Mouse (Mus musculus) intestine, postnatal 0 days (tissue): ENCODE results near the gene Pappa2. TPM values are rescaled to one million over a fixed set of nuclear protein-coding genes. Genes with fewer than 3 reads are reported as not detected.

Experiments used
- ATAC-seq: fragments of 200-750 bp; cut with Nextera tagmentation; 2 replicates; pipeline ENCODE4 v1.8.0; 2017; ENCODE audit warnings: mild to moderate bottlenecking, moderate TSS enrichment, moderate library complexity
- H3K27ac ChIP-seq: fragments of 300-500 bp; sonication (generic); 2 replicates; pipeline ENCODE4 v1.5.1; 2014; ENCODE audit warnings: mild to moderate bottlenecking, low read depth, low read length, moderate library complexity
- H3K27me3 ChIP-seq: fragments of 300-500 bp; sonication (generic); replicated peaks from 2 replicates; pipeline ENCODE4 v1.6.1; 2014; ENCODE audit warnings: low read length, mixed read lengths; ENCODE audit not compliant: control insufficient read depth, insufficient read depth
- H3K36me3 ChIP-seq: fragments of 300-500 bp; sonication (generic); 2 replicates; pipeline ENCODE4 v1.6.1; 2014; ENCODE audit warnings: mild to moderate bottlenecking, moderate library complexity; ENCODE audit not compliant: control insufficient read depth, insufficient read depth
- H3K4me1 ChIP-seq: fragments of 300-500 bp; sonication (generic); replicated peaks from 2 replicates; pipeline ENCODE4 v1.6.1; 2014; ENCODE audit warnings: antibody characterized with exemption, low read length, mixed read lengths; ENCODE audit not compliant: control insufficient read depth, insufficient read depth
- H3K4me2 ChIP-seq: fragments of 300-500 bp; sonication (generic); replicated peaks from 2 replicates; pipeline ENCODE4 v1.6.1; 2014; ENCODE audit warnings: low read depth, mild to moderate bottlenecking, moderate library complexity
- H3K4me3 ChIP-seq: fragments of 300-500 bp; sonication (generic); 2 replicates; pipeline ENCODE4 v1.5.1; 2014; ENCODE audit warnings: low read depth, low read length
- H3K9ac ChIP-seq: fragments of 300-500 bp; sonication (generic); 2 replicates; pipeline ENCODE4 v1.6.1; 2014; ENCODE audit warnings: mild to moderate bottlenecking, low read depth, low read length
- H3K9me3 ChIP-seq: fragments of 300-500 bp; sonication (generic); 2 replicates; pipeline ENCODE4 v1.6.1; 2016; ENCODE audit warnings: mixed run types; ENCODE audit not compliant: control insufficient read depth
- CTCF ChIP-seq: sonication (generic); IDR thresholded peaks from 2 replicates; pipeline ENCODE4 v1.5.1; 2016; ENCODE audit warnings: low read depth, mild to moderate bottlenecking, control low read depth, antibody characterized with exemption, moderate library complexity
- whole genome bisulfite sequencing: fragments of 180-500 bp; shearing (Covaris S2); extraction: QIAGEN DNeasy Blood & Tissue Kit; methylation state at CpG from one replicate; pipeline ENCODE4 v1.1.7; 2014; 5-methylcytosine and 5-hydroxymethylcytosine counted together
- polyA plus RNA-seq: library from polyadenylated mRNA; unstranded; fragments of >200 nt; fragmentation: Nextera tagmentation; extraction: Ambion mirVana; gene quantifications from 2 replicates; pipeline ENCODE4 v1.2.1, GENCODE M21; 2015

The Pappa2 gene
- polyA plus RNA-seq, 1 experiment from 2014 or later: 0.33 TPM

DNA sequence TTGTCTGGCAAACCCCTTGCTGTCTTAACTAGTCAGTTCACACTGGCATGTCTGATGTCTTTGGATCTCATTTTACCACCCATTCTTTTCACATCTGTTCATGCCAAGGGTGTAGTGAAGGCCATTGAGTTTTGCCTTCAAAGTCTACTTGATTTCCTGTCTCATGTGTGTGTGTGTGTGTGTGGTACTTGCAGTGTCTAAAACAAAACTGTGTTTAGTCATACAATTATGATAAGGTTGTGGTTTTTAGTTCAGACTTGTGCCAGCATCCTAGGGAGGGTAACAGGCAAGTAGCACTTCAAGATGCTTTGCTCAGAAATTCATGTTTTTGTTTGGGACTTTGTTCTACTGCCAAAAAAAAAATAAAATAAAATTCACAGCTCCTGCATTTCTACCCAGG is 216.1 kb downstream of the Pappa2 start:
- Histone ChIP-seq H3K4me3 (no peak overlapping the region), H3K9me3 (no peaks in the 10 kb centered on the region), H3K9ac (no peak overlapping the region), H3K27ac (no peak overlapping the region), H3K4me1 (no peaks in the 10 kb centered on the region), H3K36me3 (no peaks in the 10 kb centered on the region), H3K4me2 (no peak overlapping the region), H3K27me3 (no peaks in the 10 kb centered on the region)
- ATAC-seq: no peak
- no peak for TF ChIP-seq CTCF

DNA sequence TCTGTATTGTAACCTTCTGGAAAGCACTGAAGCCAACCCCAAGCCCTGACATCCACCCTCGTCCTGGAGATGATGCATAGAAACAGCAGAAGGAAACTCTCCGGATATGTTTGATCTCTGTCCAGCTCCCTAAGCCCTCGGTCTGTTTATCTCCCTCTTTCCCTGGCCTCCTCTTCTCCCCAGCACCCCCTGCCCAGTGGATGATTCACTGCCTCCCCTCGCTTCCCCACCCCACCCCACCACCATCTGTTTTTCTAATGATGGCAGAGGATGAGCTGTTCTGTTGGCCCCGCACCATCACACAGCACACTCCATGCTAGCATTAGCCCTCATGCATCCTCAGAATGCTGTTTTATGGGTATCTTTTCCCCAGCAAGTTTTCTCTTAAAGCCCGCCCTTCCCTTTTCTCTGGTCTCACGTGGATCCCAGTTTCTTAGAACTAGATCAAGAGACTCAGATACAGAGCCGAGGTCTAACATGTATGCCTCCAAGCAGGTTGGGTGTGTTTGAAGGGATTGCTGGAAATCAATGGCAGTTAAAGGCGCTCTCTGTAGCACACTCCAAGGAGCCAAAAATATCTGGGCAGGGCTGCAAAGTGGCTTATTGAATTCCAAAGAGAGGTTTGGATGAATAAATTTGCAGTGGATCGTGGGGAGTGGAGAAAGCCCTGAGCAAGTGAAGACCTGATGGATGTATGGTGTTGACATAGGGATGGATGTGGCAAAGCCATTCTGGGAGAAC is 231.8 kb downstream of the Pappa2 start:
- H3K27ac ChIP-seq: no peak overlapping the region
- H3K4me3 ChIP-seq: no peak overlapping the region
- no peak for TF ChIP-seq CTCF
- no peaks in the 10 kb centered on the region for H3K9me3 ChIP-seq
- H3K36me3 ChIP-seq: no peaks in the 10 kb centered on the region
- no peaks in the 10 kb centered on the region for H3K4me1 ChIP-seq
- H3K4me2 ChIP-seq: no peak overlapping the region
- no peak overlapping the region for H3K9ac ChIP-seq
- ATAC-seq: no peak
- H3K27me3 ChIP-seq: no peaks in the 10 kb centered on the region
- 57% methylated on average over 10 of the region's 10 CpGs for WGBS

DNA sequence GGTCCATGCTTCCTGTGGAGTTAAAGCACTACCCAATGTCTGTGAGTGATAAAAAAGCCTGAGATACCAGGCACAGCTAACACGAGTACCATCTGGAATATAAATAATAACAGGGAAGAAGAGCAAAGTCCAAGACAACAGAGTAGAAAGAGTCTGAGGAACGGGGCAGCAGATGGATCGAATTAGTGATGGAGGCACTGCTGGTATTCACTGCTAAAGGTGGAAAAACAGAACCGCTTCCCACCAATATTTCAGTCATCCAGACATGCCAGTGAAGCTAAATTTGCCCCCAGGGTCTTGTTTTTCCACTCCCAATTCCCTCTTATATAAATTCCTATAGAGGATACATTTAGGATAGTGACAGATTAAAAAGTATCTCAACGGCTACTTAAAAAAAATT is 238.8 kb downstream of the Pappa2 start:
- no peak for TF ChIP-seq CTCF
- Histone ChIP-seq H3K27me3 (no peaks in the 10 kb centered on the region), H3K36me3 (no peaks in the 10 kb centered on the region), H3K4me3 (no peak overlapping the region), H3K27ac (no peak overlapping the region), H3K4me2 (no peak overlapping the region), H3K9ac (no peak overlapping the region), H3K9me3 (no peaks in the 10 kb centered on the region), H3K4me1 (no peaks in the 10 kb centered on the region)
- WGBS: 76% methylated on average over 5 of the region's 5 CpGs
- no peak for ATAC-seq

DNA sequence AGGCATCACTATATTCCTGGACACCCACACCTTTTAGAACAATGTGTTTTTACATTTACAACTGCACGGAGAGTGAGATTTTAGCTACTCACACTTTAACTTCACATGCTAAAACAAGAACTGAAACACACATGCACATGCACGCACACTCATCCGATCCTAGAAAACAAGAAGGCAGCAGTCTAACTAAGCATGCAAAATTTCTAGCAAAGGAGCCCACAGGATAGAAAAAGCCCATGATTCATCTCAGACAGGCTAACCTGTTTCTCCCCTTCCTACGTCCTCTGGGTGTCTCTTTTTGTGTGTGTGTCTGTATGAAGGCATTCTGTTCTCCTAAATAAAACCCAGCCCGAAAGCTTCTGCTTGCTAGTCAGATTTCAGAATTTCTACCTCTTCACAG is 239.3 kb downstream of the Pappa2 start:
- H3K36me3 ChIP-seq: no peaks in the 10 kb centered on the region
- 92% methylated on average over 5 of the region's 5 CpGs for WGBS
- no peaks in the 10 kb centered on the region for H3K4me1 ChIP-seq

DNA sequence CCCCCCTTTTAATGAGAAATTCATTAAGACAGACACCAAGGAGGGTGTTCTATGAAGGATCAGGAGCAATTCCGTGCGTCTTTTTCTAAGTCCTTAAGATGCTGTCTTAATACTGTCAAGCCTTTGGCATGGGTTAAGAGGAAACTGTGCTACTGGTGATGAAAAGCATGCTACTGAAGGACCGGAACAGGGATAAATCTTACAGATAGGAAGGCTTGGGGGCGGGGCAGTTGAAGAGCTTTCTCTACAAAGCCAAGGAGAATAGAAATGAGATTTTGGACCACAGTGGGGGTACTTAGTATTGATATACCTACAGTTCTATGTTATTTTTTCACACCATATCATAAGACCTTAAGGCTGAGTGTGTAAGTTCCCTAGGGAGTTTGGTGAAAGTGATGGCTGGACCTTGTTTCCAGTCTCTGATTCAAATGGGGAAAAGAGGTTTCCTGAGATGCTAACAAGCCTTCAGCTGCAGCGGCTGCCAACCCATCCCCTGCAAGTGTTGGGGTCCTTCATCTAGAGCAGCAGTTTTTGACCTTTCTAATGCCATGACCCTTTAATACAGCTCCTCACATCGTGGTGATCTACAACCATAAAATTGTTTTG is 240.0 kb downstream of the Pappa2 start:
- no peaks in the 10 kb centered on the region for H3K4me1 ChIP-seq
- H3K9me3 ChIP-seq: no peaks in the 10 kb centered on the region
- no peak overlapping the region for H3K4me2 ChIP-seq
- H3K4me3 ChIP-seq: no peak overlapping the region
- no peaks in the 10 kb centered on the region for H3K36me3 ChIP-seq
- H3K27me3 ChIP-seq: no peaks in the 10 kb centered on the region
- no peak for TF ChIP-seq CTCF
- H3K9ac ChIP-seq: no peak overlapping the region
- 69% methylated on average over 6 of the region's 6 CpGs for WGBS
- H3K27ac ChIP-seq: no peak overlapping the region
- ATAC-seq: no peak

More for the DNA sequence above, 239.3 kb downstream of the Pappa2 start:
- Histone ChIP-seq H3K27me3 (no peaks in the 10 kb centered on the region), H3K4me3 (no peak overlapping the region), H3K27ac (no peak overlapping the region), H3K4me2 (no peak overlapping the region), H3K9ac (no peak overlapping the region), H3K9me3 (no peaks in the 10 kb centered on the region)
- ATAC-seq: no peak
- no peak for TF ChIP-seq CTCF

DNA sequence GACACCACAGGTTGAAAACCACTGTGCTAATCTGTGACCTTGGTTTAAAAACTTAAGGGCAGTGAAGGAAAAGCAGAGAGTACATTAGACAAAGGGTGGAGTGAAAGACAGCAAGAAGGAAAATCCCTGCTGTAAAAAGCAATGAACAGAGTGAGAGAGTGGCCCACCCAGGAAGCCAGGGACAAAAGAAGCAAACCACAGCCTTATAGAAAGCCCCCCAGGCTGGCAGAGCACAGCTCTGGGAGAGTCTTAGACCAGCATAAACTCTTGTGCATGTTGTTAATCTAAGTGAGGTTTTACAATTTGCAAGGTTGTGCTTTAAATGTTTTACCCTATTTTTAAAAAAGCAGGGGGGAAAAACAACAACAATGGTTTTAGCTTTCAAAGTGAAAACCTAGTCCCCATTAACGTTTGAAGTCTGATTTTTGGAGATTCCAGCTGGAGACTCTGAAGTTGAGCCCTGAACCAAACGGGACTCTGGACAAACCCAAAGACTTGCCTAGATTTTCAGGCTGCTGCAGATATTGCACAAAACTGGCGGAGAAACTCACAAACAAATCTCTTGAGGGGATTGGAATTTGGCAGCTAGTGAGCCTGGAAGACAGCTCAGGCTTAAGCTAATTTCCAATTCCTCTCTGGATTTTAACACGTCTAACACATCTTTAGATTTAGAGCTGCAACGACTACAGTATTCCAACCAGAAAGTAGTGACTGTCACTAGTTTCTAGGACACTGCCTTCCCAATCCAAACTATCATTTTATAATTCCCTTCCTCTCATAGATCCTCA is 241.0 kb downstream of the Pappa2 start:
- ATAC-seq: no peak
- WGBS: 48% methylated on average over 5 of the region's 5 CpGs
- no peaks in the 10 kb centered on the region for H3K9me3 ChIP-seq
- no peak overlapping the region for H3K9ac ChIP-seq
- H3K4me1 ChIP-seq: no peaks in the 10 kb centered on the region
- TF ChIP-seq CTCF: no peak
- H3K36me3 ChIP-seq: no peaks in the 10 kb centered on the region
- H3K27ac ChIP-seq: no peak overlapping the region
- H3K4me3 ChIP-seq: no peak overlapping the region
- no peak overlapping the region for H3K4me2 ChIP-seq
- H3K27me3 ChIP-seq: no peaks in the 10 kb centered on the region
